Mouse (Mus musculus): ENCODE data around the gene Ccdc82. TPM values are rescaled to one million over a fixed set of nuclear protein-coding genes. Genes with fewer than 3 reads are reported as not detected.

Gene Ccdc82
- 2.4 and 5.4 TPM in 2 replicates for polyA plus RNA-seq (2012; ENCODE audit: low replicate concordance)

GRCm38 (mm10) chr9:13246815-13247638, at the start of gene Ccdc82:
TSS of gene Ccdc82 (plus strand) at chr9:13246955.

GRCm38 (mm10) chr9:13245481-13245880, 1.3 kb upstream of the Ccdc82 start, which contains the start of gene Jrkl:
TSS of gene Jrkl (minus strand) at chr9:13245829.

GRCm38 (mm10) chr9:13297668-13298512, 51.1 kb downstream of the Ccdc82 start, which contains the start of gene Maml2:
TSS of gene Maml2 (plus strand) at chr9:13297957.

Other genes with a start within 250 kb of the Ccdc82 start
- gene Jrkl, start 1.1 kb upstream of the Ccdc82 start, polyA plus RNA-seq (2012; ENCODE audit: low replicate concordance) = 0.23 and 0.71 TPM in 2 replicates
- 7.2 and 14.3 TPM in 2 replicates for gene Maml2, start 51.0 kb downstream of the Ccdc82 start, polyA plus RNA-seq (2012; ENCODE audit: low replicate concordance)
- gene Gm17571, start 199.8 kb downstream of the Ccdc82 start, polyA plus RNA-seq (2012; ENCODE audit: low replicate concordance) = not detected in 2 replicates

Data from hematopoietic multipotent progenitor cell, adult 10-12 weeks (in vitro differentiated cells).